Mouse (Mus musculus) lung, postnatal 0 days (tissue): ENCODE data around the gene Gm14214.

Experiments
- CTCF ChIP-seq: IDR thresholded peaks from 2 replicates; pipeline ENCODE4 v1.5.1; 2016; ENCODE audit warnings: antibody characterized with exemption, mild to moderate bottlenecking
- EP300 ChIP-seq: IDR thresholded peaks from 2 replicates; pipeline ENCODE4 v1.6.1; 2016; ENCODE audit warnings: antibody characterized with exemption, mild to moderate bottlenecking, control low read depth

DNA sequence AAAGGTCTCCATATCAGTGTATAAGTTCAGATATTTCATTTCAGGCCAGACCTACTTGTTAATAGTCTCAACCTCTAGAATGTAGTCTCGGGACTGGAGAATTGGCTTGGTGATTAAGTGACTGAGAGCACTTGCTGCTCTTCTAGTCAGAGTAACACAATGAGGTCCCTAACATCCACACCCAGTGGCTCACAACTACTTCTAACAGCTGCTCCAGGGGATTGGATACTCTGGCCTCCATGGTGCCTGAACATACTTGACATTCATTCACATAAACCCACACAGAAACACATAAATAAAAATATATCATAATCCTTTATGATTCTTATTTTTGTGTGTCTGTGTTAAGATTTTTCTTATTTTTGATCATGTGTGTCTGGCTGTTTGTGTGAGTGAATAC, 48.8 kb upstream of the Gm14214 start:
- TF ChIP-seq CTCF (no peak), EP300 (no peak)
